Mouse (Mus musculus): Measurements from ENCODE around the gene Tradd.

DNA sequence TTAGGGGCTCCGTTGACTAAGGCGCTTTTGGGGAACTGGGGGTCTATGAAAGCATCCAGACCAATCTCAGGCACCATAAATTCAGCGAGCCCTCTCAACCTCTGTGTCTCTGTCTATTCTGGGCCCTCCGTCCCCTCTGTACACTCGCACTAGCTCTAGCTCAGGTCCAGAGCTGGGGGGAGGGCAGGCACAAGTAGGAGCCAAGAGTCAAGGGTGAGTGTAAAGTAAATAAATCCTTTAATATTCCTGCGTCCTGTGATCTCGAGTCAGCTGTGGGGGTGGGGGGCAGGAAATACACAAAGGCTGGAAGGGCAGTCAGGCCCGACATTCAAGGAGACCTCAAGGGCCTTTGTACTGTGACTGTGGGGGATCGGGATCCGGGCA, 4.7 kb upstream of the Tradd start:
- TF ChIP-seq CTCF (IDR thresholded peaks at IDR 0.05; ENCODE audit: low read depth) (no peak), EP300 (IDR thresholded peaks at IDR 0.05; ENCODE audit: low read depth) (no peak)

Measured in liver, embryonic 14.5 days (tissue).